Mouse (Mus musculus) heart, embryonic 15.5 days (tissue): Measurements from ENCODE around the gene Gosr2. TPM values are rescaled to one million over a fixed set of nuclear protein-coding genes. Genes with fewer than 3 reads are reported as not detected.
"Not testable (repeated sequence)": the region's sequence is repeated elsewhere in the genome, so short reads cannot be mapped to it uniquely, and the experiment has no call there.

Experiments
- ATAC-seq: fragments of 200-750 bp; cut with Nextera tagmentation; replicated peaks from 2 replicates; pipeline ENCODE4 v1.8.0; 2017; ENCODE audit warnings: low read depth, moderate TSS enrichment; ENCODE audit not compliant: insufficient number of reproducible peaks, insufficient read depth, low FRiP score
- H3K27ac ChIP-seq: fragments of 300-500 bp; sonication (generic); 2 replicates; pipeline ENCODE4 v1.5.1; 2015; ENCODE audit warnings: mild to moderate bottlenecking, inconsistent platforms
- H3K27me3 ChIP-seq: fragments of 300-500 bp; sonication (generic); 2 replicates; pipeline ENCODE4 v1.6.1; 2015; ENCODE audit warnings: inconsistent platforms
- H3K36me3 ChIP-seq: fragments of 300-500 bp; sonication (generic); 2 replicates; pipeline ENCODE4 v1.6.1; 2015; ENCODE audit warnings: mild to moderate bottlenecking, inconsistent platforms
- H3K4me1 ChIP-seq: fragments of 300-500 bp; sonication (generic); replicated peaks from 2 replicates; pipeline ENCODE4 v1.6.1; 2015; ENCODE audit warnings: inconsistent platforms
- H3K4me2 ChIP-seq: fragments of 300-500 bp; sonication (generic); 2 replicates; pipeline ENCODE4 v1.6.1; 2015; ENCODE audit warnings: inconsistent platforms, mild to moderate bottlenecking, moderate library complexity
- H3K4me3 ChIP-seq: fragments of 300-500 bp; sonication (generic); 2 replicates; pipeline ENCODE4 v1.5.1; 2015; ENCODE audit warnings: mild to moderate bottlenecking, inconsistent platforms
- H3K9ac ChIP-seq: fragments of 300-500 bp; sonication (generic); 2 replicates; pipeline ENCODE4 v1.6.1; 2015; ENCODE audit warnings: mild to moderate bottlenecking, inconsistent platforms
- H3K9me3 ChIP-seq: fragments of 300-500 bp; sonication (generic); replicated peaks from 2 replicates; pipeline ENCODE4 v1.6.1; 2016; ENCODE audit warnings: inconsistent platforms
- WGBS: fragments of 180-500 bp; shearing (Covaris S2); methylation state at CpG from one replicate; pipeline ENCODE4 v1.1.7; 2015; ENCODE audit warnings: mixed read lengths; 5-methylcytosine and 5-hydroxymethylcytosine counted together
- polyA plus RNA-seq: library from polyadenylated mRNA; unstranded; fragments of >200 nt; fragmentation: Nextera tagmentation; extraction: Ambion mirVana; gene quantifications from 2 replicates; pipeline ENCODE4 v1.2.1, GENCODE M21; 2015

The Gosr2 gene
- polyA plus RNA-seq, 1 experiment from 2014 or later, result 51.4 TPM

GRCm38 (mm10) chr11:103688980-103689378, 8.7 kb downstream of the Gosr2 start:
- Histone ChIP-seq H3K4me3 (no peak overlapping the region), H3K36me3 (peaks cover 28% of the 10 kb centered on the region), H3K4me2 (no peak overlapping the region), H3K9ac (no peak overlapping the region), H3K9me3 (no peaks in the 10 kb centered on the region), H3K27me3 (no peaks in the 10 kb centered on the region), H3K4me1 (peaks cover 49% of the 10 kb centered on the region), H3K27ac (peak overlapping the region; percentile 74)
- ATAC-seq, result no peak
- 33% methylated on average over 3 of the region's 3 CpGs for WGBS

GRCm38 (mm10) chr11:103688271-103688979, 9.3 kb downstream of the Gosr2 start:
- Histone ChIP-seq H3K36me3 (peaks cover 34% of the 10 kb centered on the region), H3K4me1 (peaks cover 53% of the 10 kb centered on the region), H3K9me3 (no peaks in the 10 kb centered on the region), H3K4me3 (no peak overlapping the region), H3K9ac (no peak overlapping the region), H3K27me3 (no peaks in the 10 kb centered on the region), H3K27ac (peak overlapping the region; percentile 74), H3K4me2 (peak overlapping the region; percentile 26)
- WGBS, result 20% methylated on average over 6 of the region's 6 CpGs
- ATAC-seq, result no peak

GRCm38 (mm10) chr11:103686706-103687105, 11.0 kb downstream of the Gosr2 start:
- no peak for ATAC-seq
- no peak overlapping the region for H3K4me3 ChIP-seq
- no peak overlapping the region for H3K9ac ChIP-seq
- H3K36me3 ChIP-seq, result peaks cover 51% of the 10 kb centered on the region
- no peaks in the 10 kb centered on the region for H3K9me3 ChIP-seq
- WGBS, result 55% methylated on average over 6 of the region's 6 CpGs
- H3K4me2 ChIP-seq, result no peak overlapping the region
- no peak overlapping the region for H3K27ac ChIP-seq
- peaks cover 53% of the 10 kb centered on the region for H3K4me1 ChIP-seq
- H3K27me3 ChIP-seq, result no peaks in the 10 kb centered on the region

- ATAC-seq, result no peak; the same call in 1 of the 2 replicates
- Histone ChIP-seq H3K9me3 (no peaks in the 10 kb centered on the region), H3K4me2 (no peak overlapping the region), H3K27me3 (no peaks in the 10 kb centered on the region), H3K36me3 (peaks cover 64% of the 10 kb centered on the region), H3K9ac (no peak overlapping the region), H3K4me1 (peaks cover 42% of the 10 kb centered on the region), H3K27ac (no peak overlapping the region), H3K4me3 (no peak overlapping the region)
- WGBS, result 61% methylated on average over 7 of the region's 7 CpGs
Observed at GRCm38 (mm10) chr11:103685261-103685736, 12.4 kb downstream of the Gosr2 start.

GRCm38 (mm10) chr11:103683667-103684334, 13.9 kb downstream of the Gosr2 start:
- Histone ChIP-seq H3K9ac (no peak overlapping the region), H3K4me2 (no peak overlapping the region), H3K9me3 (no peaks in the 10 kb centered on the region), H3K4me3 (no peak overlapping the region), H3K4me1 (peaks cover 27% of the 10 kb centered on the region), H3K27ac (peak overlapping the region; percentile 9; the same call in 1 of the 2 replicates), H3K36me3 (peaks cover 74% of the 10 kb centered on the region), H3K27me3 (no peaks in the 10 kb centered on the region)
- peak; percentile 53; the same call in 1 of the 2 replicates for ATAC-seq
- WGBS, result 74% methylated on average over 11 of the region's 11 CpGs

GRCm38 (mm10) chr11:103677042-103677441, 20.7 kb downstream of the Gosr2 start:
- H3K4me3 ChIP-seq, H3K27me3 ChIP-seq, ATAC-seq, H3K4me2 ChIP-seq, H3K9me3 ChIP-seq, H3K27ac ChIP-seq, H3K4me1 ChIP-seq, H3K9ac ChIP-seq: not testable (repeated sequence)
- H3K36me3 ChIP-seq, result peaks cover 46% of the 10 kb centered on the region
- WGBS, result 45% methylated on average over 2 of the region's 2 CpGs

- Histone ChIP-seq H3K27ac (no peak overlapping the region), H3K4me2 (no peak overlapping the region), H3K4me1 (no peaks in the 10 kb centered on the region), H3K36me3 (peaks cover 32% of the 10 kb centered on the region), H3K27me3 (no peaks in the 10 kb centered on the region), H3K9ac (no peak overlapping the region), H3K9me3 (no peaks in the 10 kb centered on the region), H3K4me3 (no peak overlapping the region)
- 42% methylated on average over 3 of the region's 3 CpGs for WGBS
- ATAC-seq, result no peak
Observed at GRCm38 (mm10) chr11:103675556-103675955, 22.1 kb downstream of the Gosr2 start.

- ATAC-seq, result no peak
Observed at GRCm38 (mm10) chr11:103666907-103667426, 30.7 kb downstream of the Gosr2 start.

GRCm38 (mm10) chr11:103666181-103666906, 31.4 kb downstream of the Gosr2 start:
- Histone ChIP-seq H3K9ac (no peak overlapping the region), H3K4me2 (no peak overlapping the region), H3K27ac (no peak overlapping the region), H3K9me3 (no peaks in the 10 kb centered on the region), H3K36me3 (no peaks in the 10 kb centered on the region), H3K4me3 (no peak overlapping the region), H3K4me1 (0 out of 2 replicates have a peak, but pooled peaks cover 2% of the 10 kb centered on the region), H3K27me3 (0 out of 2 replicates have a peak, but pooled peaks cover 15% of the 10 kb centered on the region)
- ATAC-seq, result no peak
- WGBS, result 31% methylated on average over 10 of the region's 10 CpGs

More at GRCm38 (mm10) chr11:103666907-103667426, 30.7 kb downstream of the Gosr2 start:
- H3K4me2 ChIP-seq, result no peak overlapping the region
- 58% methylated on average over 13 of the region's 13 CpGs for WGBS
- H3K27ac ChIP-seq, result no peak overlapping the region
- H3K4me1 ChIP-seq, result 0 out of 2 replicates have a peak, but pooled peaks cover 2% of the 10 kb centered on the region
- no peak overlapping the region for H3K9ac ChIP-seq
- H3K27me3 ChIP-seq, result 0 out of 2 replicates have a peak, but pooled peaks cover 15% of the 10 kb centered on the region
- H3K4me3 ChIP-seq, result no peak overlapping the region
- H3K9me3 ChIP-seq, result no peaks in the 10 kb centered on the region
- H3K36me3 ChIP-seq, result no peaks in the 10 kb centered on the region

GRCm38 (mm10) chr11:103665695-103666094, 32.0 kb downstream of the Gosr2 start:
- no peaks in the 10 kb centered on the region for H3K36me3 ChIP-seq
- ATAC-seq, result no peak
- H3K4me1 ChIP-seq, result 0 out of 2 replicates have a peak, but pooled peaks cover 2% of the 10 kb centered on the region
- 46% methylated on average over 1 of the region's 1 CpGs for WGBS
- no peak overlapping the region for H3K27ac ChIP-seq
- no peak overlapping the region for H3K4me2 ChIP-seq
- H3K9ac ChIP-seq, result no peak overlapping the region
- H3K27me3 ChIP-seq, result 0 out of 2 replicates have a peak, but pooled peaks cover 15% of the 10 kb centered on the region
- no peaks in the 10 kb centered on the region for H3K9me3 ChIP-seq
- H3K4me3 ChIP-seq, result no peak overlapping the region

- 74% methylated on average over 8 of the region's 8 CpGs for WGBS
Observed at GRCm38 (mm10) chr11:103663119-103663518, 34.6 kb downstream of the Gosr2 start.

More at GRCm38 (mm10) chr11:103663119-103663518, 34.6 kb downstream of the Gosr2 start:
- H3K27ac ChIP-seq, result no peak overlapping the region
- no peaks in the 10 kb centered on the region for H3K9me3 ChIP-seq
- H3K4me1 ChIP-seq, result 0 out of 2 replicates have a peak, but pooled peaks cover 2% of the 10 kb centered on the region
- no peak for ATAC-seq
- H3K4me2 ChIP-seq, result no peak overlapping the region
- H3K4me3 ChIP-seq, result no peak overlapping the region
- H3K27me3 ChIP-seq, result peaks cover 15% of the 10 kb centered on the region; the same call in 1 of the 2 replicates
- H3K36me3 ChIP-seq, result no peaks in the 10 kb centered on the region
- H3K9ac ChIP-seq, result no peak overlapping the region
